Mouse (Mus musculus) G1E-ER4 (cell line): ENCODE measurements around the gene Ddx23. TPM values are rescaled to one million over a fixed set of nuclear protein-coding genes. Genes with fewer than 3 reads are reported as not detected.

Source experiments
- GATA1 ChIP-seq: IDR thresholded peaks from one replicate; pipeline ENCODE4 v1.8.0; 2012; ENCODE audit warnings: low read length, inconsistent platforms
- polyA plus RNA-seq: library from polyadenylated mRNA; stranded (reverse); fragments of >175 nt; gene quantifications from 2 replicates; pipeline ENCODE4 v1.2.3, GENCODE M21; 2012

Ddx23 gene
- polyA plus RNA-seq, result 120 and 126 TPM in 2 replicates

GRCm38 (mm10) chr15:98662567-98663545, at the start of gene Ddx23:
TSS of gene Ddx23 (minus strand) at chr15:98662894.
- no peak for TF ChIP-seq GATA1

- TF ChIP-seq GATA1, result no peak
These were observed 47.7 kb upstream of the Ddx23 start for GRCm38 (mm10) chr15:98710442-98710841.

- TF ChIP-seq GATA1, result no peak
These were observed 45.2 kb upstream of the Ddx23 start, which contains the start of gene Ccdc65 for GRCm38 (mm10) chr15:98707766-98708372. TSS of gene Ccdc65 (plus strand) at chr15:98708207.

GRCm38 (mm10) chr15:98704312-98704711, 41.6 kb upstream of the Ddx23 start:
- no peak for TF ChIP-seq GATA1

GRCm38 (mm10) chr15:98699190-98700105, 36.8 kb upstream of the Ddx23 start:
- TF ChIP-seq GATA1, result no peak

GRCm38 (mm10) chr15:98696216-98696615, 33.5 kb upstream of the Ddx23 start:
- TF ChIP-seq GATA1, result no peak

- no peak for TF ChIP-seq GATA1
These were observed 33.0 kb upstream of the Ddx23 start for GRCm38 (mm10) chr15:98695726-98696125.

- TF ChIP-seq GATA1, result no peak
These were observed 29.5 kb upstream of the Ddx23 start for GRCm38 (mm10) chr15:98692171-98692715.

GRCm38 (mm10) chr15:98691486-98692147, 28.9 kb upstream of the Ddx23 start:
- no peak for TF ChIP-seq GATA1

GRCm38 (mm10) chr15:98689682-98690081, 27.0 kb upstream of the Ddx23 start:
- TF ChIP-seq GATA1, result no peak

- no peak for TF ChIP-seq GATA1
These were observed 23.2 kb upstream of the Ddx23 start for GRCm38 (mm10) chr15:98685926-98686325.

GRCm38 (mm10) chr15:98683746-98684145, 21.1 kb upstream of the Ddx23 start:
- TF ChIP-seq GATA1, result no peak

GRCm38 (mm10) chr15:98683177-98683576, 20.5 kb upstream of the Ddx23 start:
- TF ChIP-seq GATA1, result no peak

GRCm38 (mm10) chr15:98681633-98682032, 18.9 kb upstream of the Ddx23 start:
- no peak for TF ChIP-seq GATA1

- TF ChIP-seq GATA1, result no peak
These were observed 18.0 kb upstream of the Ddx23 start for GRCm38 (mm10) chr15:98680660-98681059.
